Mouse (Mus musculus): Measurements from ENCODE around the gene Frs3. TPM values are rescaled to one million over a fixed set of nuclear protein-coding genes. Genes with fewer than 3 reads are reported as not detected.
"Not testable (repeated sequence)": the region's sequence is repeated elsewhere in the genome, so short reads cannot be mapped to it uniquely, and the experiment has no call there.

Frs3 gene
- 1.4 TPM in 2 replicates for total RNA-seq (2017)

DNA sequence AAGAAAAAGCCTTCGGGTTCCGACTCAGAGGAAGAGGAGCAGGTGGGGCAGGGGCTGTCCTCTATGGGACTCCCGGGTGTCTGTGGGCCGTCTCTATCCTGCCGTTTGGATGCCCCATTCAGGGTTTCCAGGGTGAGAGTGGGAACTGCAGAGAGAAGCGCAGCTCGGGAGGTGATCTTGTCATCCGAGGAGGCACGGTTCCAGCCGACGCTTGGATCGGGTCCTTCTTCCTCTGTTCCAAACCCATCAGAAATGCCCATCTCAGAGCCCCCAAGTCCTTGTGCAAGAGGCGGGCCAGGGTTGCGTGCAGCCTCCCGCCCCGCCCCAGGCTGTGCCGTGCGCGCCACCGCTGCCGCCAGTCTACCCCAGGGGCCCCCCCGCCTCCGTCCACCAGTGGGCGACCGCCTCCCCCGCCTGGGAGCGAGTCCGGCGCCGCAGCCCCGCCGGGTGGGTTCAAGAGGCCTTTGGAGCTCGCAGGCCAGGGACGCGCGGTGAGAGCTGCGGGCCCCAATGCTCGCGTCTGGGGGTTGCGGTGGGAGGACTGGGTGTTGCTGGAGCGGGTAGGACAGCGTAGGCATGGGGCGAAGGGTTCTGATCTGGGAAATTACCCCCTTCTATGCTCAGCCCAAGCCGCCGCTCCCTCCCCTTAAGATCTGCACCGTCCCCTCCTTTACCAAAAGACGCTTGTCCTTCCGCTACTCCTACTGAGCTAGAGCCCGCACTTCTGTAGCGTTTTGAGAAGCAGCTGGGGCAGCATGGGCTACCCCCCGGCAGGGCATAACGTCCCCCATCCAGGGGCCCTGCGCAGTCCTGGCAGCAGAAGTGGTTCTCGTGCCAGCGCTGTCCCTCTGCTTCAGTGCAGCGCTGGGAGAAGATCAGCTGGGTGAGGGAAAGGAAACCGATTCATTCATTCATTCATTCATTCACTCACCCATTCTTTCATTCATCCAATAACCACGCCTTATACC lies at the start of gene Frs3:
Gene Frs3 (plus strand): TSS at position 423 of the 968 bp plus-strand sequence.
- peak in 1 of 2 experiments; percentile 21; a peak in 1 of 4 replicates for ATAC-seq (replicated peaks in 1 of 2; ENCODE audit: insufficient read depth in 1 of 2, low FRiP score in 2 of 2, low TSS enrichment in 1 of 2, low read depth in 1 of 2, poor library complexity in 2 of 2, severe bottlenecking in 2 of 2)

DNA sequence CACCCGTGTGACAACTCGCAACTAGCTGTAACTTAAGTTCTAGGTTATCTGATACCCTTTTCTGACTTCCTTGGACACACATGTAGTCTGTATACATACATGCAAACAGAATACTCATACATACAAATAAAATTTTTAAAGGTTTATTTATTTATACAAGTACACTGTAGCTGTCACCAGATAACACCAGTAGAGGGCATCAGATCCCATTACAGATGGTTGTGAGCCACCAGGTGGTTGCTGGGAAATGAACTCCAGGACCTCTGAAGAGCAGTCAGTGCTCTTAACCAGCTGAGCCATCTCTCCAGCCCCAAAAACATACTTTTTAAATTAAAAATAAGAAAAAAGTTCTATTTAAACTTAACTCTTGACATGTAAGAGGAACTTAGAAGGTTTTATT lies 45.8 kb upstream of the Frs3 start:
- ATAC-seq (replicated peaks in 1 of 2; ENCODE audit: insufficient read depth in 1 of 2, low FRiP score in 2 of 2, low TSS enrichment in 1 of 2, low read depth in 1 of 2, poor library complexity in 2 of 2, severe bottlenecking in 2 of 2) = no peak

DNA sequence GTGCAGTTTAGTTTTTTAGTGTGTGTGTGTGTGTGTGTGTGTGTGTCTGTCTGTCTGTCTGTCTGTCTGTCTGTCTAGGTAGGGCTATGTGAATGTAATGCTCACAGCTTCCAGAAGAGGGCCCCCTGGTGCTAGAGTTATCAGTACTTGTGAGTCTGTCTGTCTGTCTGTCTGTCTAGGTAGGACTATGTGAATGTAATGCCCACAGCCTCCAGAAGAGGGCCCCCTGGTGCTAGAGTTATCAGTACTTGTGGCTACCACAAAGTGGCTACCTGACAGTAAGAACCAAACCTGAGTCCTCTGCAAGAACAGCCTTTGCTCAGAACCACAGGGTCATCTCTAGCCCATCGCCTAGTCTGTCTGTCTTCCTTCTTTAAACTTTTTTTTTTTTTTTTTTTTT lies 42.1 kb upstream of the Frs3 start:
- peak; percentile 56 to 74; a peak in 3 of 4 replicates for ATAC-seq (replicated peaks in 1 of 2; ENCODE audit: insufficient read depth in 1 of 2, low FRiP score in 2 of 2, low TSS enrichment in 1 of 2, low read depth in 1 of 2, poor library complexity in 2 of 2, severe bottlenecking in 2 of 2)

DNA sequence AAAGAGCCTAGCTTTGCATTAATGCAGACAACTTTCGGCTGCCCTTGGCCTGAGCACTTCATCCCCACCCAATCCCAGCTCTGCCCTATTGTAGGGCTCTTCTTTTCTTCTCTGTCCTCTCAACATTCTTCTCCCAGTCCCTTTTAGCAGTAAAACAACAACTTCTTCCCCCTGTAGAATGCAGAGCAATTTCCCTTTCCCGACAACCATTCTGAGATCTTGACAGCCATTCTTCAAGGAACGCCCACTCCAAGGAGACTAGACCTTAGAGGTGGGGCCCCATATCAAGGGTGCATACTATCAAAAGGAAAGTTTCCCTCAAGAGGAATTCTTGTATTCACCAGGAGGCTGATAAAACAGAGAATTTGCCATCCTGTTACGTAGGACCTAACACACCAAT lies 39.9 kb upstream of the Frs3 start:
- ATAC-seq (replicated peaks in 1 of 2; ENCODE audit: insufficient read depth in 1 of 2, low FRiP score in 2 of 2, low TSS enrichment in 1 of 2, low read depth in 1 of 2, poor library complexity in 2 of 2, severe bottlenecking in 2 of 2) = no peak

DNA sequence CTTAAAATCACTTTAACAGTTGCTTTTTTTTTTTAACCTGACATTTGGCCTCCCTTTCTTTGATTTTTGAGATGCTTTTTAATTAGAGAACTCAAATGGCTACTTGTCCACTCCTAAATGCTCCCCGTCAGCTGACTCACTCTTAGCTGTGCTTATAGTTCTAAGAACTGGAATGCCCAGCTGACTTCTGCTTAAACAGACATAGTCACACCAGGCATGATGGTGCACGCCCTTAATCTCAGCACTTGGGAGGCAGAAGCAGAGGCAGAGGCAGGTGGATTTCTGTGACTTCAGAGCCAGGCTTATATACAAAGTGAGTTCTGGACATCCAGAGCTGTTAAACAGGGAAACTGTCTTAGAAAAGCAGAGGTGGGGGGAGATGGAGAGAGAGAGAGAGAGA lies 36.9 kb upstream of the Frs3 start:
- ATAC-seq (replicated peaks in 1 of 2; ENCODE audit: insufficient read depth in 1 of 2, low FRiP score in 2 of 2, low TSS enrichment in 1 of 2, low read depth in 1 of 2, poor library complexity in 2 of 2, severe bottlenecking in 2 of 2) = no peak

DNA sequence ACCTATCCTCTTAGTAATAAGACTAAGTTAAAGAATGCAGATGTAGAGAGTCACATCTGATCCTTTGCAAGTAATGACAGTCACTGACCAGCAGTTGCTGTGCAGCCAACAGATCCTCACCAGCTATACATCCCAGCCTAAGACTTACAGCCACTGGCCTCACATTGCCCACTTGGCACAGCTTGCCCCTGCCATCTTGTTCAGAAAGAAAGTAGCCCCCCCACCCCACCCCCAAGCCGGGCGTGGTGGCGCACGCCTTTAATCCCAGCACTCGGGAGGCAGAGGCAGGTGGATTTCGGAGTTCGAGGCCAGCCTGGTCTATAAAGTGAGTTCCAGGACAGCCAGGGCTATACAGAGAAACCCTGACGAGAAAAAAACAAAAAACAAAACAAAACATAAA lies 34.5 kb upstream of the Frs3 start:
- ATAC-seq (replicated peaks in 1 of 2; ENCODE audit: insufficient read depth in 1 of 2, low FRiP score in 2 of 2, low TSS enrichment in 1 of 2, low read depth in 1 of 2, poor library complexity in 2 of 2, severe bottlenecking in 2 of 2) = not testable (repeated sequence)

DNA sequence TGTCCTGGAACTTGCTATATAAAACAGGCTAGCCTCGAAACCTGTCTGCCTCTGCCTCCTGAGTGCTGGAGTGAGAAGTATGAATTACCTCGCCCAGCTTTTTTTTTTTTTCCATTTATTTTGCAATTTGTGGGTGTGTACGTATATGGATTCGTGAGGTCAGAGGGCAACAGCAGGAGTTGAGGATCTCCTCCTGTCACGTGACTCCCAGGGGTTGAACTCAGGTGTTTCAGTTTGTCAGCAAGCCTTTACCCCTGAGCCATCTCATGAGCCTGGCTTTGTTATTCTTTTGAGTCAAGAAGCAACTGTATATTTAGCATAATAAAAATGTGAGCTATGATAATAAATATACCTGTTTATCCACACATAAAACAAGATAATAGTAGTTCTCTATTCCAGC lies 33.1 kb upstream of the Frs3 start:
- no peak for ATAC-seq (replicated peaks in 1 of 2; ENCODE audit: insufficient read depth in 1 of 2, low FRiP score in 2 of 2, low TSS enrichment in 1 of 2, low read depth in 1 of 2, poor library complexity in 2 of 2, severe bottlenecking in 2 of 2)

DNA sequence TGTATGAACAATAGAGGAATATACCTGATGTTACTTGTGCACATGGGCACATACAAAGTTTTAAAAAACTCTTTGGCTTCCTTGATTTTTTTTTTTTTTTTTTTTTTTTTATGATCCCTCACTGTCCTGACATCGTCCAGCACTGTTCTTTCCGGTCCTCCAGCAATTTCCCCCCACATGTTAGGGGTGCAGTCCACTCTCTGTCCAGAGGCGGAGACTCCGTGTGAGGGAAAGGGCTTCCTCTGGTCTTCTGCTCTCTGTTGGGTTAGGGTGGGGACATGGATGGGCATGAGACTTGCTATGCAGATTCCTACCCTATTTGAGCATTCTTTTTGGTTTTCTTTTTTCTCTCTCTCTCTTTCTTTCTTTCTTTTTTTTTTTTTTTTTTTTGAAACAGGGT lies 30.9 kb upstream of the Frs3 start:
- ATAC-seq (replicated peaks in 1 of 2; ENCODE audit: insufficient read depth in 1 of 2, low FRiP score in 2 of 2, low TSS enrichment in 1 of 2, low read depth in 1 of 2, poor library complexity in 2 of 2, severe bottlenecking in 2 of 2) = no peak

DNA sequence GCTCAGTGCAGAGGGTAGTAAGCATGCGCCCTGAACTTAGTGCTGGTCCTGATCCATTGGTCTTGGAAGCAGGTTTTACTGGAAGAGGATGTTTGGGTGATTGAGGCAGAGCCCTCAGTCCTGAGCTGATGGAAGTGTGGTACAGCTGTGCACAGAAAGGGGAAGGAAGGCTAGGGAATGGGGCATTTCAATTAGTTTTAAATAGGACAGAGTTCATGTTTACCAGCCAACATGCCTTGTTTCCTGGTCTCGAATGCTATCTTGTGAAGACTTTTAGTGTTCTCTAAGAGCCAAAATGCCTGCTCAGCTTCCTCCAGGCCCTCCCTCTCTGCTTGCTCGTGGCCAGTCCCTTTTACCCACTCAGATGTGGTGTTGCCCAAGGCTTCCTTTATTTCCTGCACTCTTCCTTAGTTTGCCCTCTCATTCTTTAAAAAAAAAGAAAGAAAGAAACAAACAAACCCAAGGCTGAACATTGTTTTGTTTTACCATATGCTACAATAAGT lies 30.0 kb upstream of the Frs3 start:
- 0 out of 4 replicates have a peak, but pooled peaks of 1 of the 2 experiments have one; percentile 22 for ATAC-seq (replicated peaks in 1 of 2; ENCODE audit: insufficient read depth in 1 of 2, low FRiP score in 2 of 2, low TSS enrichment in 1 of 2, low read depth in 1 of 2, poor library complexity in 2 of 2, severe bottlenecking in 2 of 2)

DNA sequence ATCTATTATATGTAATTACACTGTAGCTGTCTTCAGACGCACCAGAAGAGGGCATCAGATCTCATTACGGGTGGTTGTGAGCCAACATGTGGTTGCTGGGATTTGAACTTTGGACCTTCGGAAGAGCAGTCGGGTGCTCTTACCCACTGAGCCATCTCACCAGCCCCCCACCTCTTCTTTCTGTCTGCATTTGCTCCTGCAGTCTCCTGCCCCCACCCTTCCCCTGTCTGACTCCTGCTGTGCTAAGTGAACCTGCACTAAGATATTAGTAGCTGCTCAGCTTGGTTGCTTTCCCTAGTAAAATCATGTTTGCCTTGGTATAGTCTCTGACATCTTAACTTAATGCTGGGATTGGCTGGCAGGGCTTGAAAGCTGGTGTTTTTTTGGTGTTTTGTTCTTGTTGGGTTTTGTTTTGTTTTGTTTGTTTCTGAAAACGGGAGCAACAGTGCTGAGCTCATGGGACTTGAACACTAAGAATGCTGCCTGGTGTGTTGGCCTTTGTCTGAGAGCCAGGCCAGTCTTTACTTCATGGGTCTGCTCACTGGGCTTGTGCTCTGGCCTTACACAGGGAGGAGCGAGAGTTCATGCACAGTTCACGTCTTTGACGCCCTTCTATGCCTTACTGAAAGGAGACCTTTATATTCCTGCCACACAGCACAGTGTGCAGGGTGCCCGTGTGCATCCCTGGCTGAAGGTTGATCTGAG lies 25.7 kb upstream of the Frs3 start:
- no peak for ATAC-seq (replicated peaks in 1 of 2; ENCODE audit: insufficient read depth in 1 of 2, low FRiP score in 2 of 2, low TSS enrichment in 1 of 2, low read depth in 1 of 2, poor library complexity in 2 of 2, severe bottlenecking in 2 of 2)

DNA sequence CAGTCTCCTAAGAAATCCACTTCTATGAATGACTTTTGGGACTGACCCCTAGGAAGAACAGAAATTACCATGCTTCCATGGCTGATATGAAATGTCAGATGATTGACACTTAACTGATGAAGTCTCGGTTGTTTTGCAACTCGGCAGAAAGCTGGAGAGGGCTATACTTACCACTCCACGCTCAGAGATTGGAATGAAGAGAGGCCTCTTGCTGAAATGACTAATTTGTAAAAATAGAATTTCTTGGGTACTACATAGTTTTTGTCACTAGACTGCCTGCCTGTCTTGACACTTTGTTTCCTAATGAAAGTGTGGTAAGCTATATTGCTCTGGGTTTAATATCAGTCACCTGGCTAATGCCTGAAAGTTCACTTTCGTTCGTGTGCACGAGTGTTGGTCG lies 24.4 kb upstream of the Frs3 start:
- ATAC-seq (replicated peaks in 1 of 2; ENCODE audit: insufficient read depth in 1 of 2, low FRiP score in 2 of 2, low TSS enrichment in 1 of 2, low read depth in 1 of 2, poor library complexity in 2 of 2, severe bottlenecking in 2 of 2) = no peak

DNA sequence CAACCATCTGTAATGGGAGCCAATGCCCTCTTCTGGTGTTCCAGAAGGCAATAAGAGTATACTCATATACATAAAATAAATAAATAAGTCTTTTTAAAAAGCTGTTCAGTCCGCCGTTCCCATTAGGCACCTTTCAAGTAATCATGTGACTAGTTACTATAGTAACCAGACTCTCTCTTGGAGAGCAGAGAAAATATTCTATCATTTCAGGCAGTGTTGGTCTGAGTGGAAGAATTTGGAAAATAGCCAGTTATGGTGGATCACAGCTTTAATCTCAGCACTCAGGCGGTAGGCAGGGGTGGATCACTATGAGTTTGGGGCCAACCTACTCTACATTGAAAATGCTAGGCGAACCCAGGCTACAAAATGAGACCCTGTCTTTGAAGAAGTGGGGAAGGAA lies 19.7 kb upstream of the Frs3 start:
- no peak for ATAC-seq (replicated peaks in 1 of 2; ENCODE audit: insufficient read depth in 1 of 2, low FRiP score in 2 of 2, low TSS enrichment in 1 of 2, low read depth in 1 of 2, poor library complexity in 2 of 2, severe bottlenecking in 2 of 2)

DNA sequence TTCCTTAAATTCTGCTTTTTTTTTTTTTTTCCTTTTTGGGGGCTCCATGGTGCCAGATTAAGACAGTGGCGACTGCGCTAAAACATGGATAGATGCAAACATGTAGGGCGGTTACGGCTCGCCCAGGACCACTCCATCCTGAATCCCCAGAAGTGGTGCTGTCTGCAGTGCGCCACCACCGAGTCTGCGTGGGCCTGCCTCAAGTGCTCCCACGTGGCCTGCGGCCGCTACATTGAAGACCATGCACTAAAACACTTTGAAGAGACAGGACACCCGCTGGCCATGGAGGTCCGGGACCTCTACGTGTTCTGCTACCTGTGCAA lies 16.9 kb upstream of the Frs3 start:
- peak in 1 of 2 experiments; percentile 6; a peak in 1 of 4 replicates for ATAC-seq (replicated peaks in 1 of 2; ENCODE audit: insufficient read depth in 1 of 2, low FRiP score in 2 of 2, low TSS enrichment in 1 of 2, low read depth in 1 of 2, poor library complexity in 2 of 2, severe bottlenecking in 2 of 2)

DNA sequence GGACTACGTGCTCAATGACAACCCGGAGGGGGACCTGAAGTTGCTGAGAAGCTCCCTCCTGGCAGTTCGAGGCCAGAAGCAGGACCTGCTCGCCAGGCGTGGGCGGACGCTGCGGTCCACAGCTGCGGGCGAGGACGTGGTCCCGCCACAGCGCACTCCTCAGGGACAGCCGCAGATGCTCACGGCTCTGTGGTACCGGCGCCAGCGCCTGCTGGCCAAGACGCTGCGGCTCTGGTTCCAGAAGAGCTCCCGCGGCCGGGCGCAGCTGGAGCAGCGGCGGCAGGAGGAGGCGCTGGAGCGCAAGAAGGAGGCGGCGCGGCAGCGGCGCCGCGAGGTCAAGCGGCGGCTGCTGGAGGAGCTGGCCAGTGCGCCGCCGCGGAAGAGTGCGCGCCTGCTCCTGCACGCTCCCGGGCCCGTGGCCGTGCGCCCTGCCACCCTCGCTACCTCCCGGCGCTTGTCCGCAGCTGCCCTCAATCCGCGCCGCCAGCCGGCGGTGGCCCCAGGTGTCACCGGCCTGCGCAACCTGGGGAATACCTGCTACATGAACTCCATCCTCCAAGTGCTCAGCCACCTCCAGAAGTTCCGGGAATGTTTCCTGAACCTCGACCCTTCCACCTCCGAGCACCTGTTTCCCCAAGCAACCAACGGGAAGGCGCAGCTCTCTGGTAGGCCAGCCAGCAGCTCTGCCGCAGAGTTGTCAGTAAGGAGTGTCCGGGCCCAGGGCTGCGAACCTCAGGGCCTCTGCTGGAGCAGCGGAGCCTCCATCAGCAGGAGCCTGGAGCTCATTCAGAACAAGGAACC lies 16.3 kb upstream of the Frs3 start:
- ATAC-seq (replicated peaks in 1 of 2; ENCODE audit: insufficient read depth in 1 of 2, low FRiP score in 2 of 2, low TSS enrichment in 1 of 2, low read depth in 1 of 2, poor library complexity in 2 of 2, severe bottlenecking in 2 of 2) = peak; percentile 35 to 42; a peak in 2 of 4 replicates

DNA sequence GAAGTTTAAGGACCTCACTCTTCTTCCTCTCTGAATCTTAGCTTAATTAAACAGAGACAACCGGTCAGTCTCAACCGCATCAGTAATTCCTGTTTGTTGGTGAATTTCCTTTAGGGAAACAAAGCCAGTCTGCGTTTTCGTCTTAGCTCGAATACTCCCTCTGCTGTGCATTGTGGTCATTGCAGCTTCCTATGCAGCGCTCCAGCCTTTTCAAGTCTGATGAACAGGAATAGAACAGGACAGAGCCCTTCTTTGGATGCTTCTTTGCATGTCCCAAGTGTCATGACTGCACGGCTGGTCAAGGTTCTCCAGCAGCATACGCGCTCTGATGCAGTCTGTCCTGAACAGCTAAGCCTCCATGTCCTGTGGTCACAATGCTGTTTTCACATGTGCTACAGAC lies 12.2 kb upstream of the Frs3 start:
- ATAC-seq (replicated peaks in 1 of 2; ENCODE audit: insufficient read depth in 1 of 2, low FRiP score in 2 of 2, low TSS enrichment in 1 of 2, low read depth in 1 of 2, poor library complexity in 2 of 2, severe bottlenecking in 2 of 2) = peak; percentile 59 to 76

DNA sequence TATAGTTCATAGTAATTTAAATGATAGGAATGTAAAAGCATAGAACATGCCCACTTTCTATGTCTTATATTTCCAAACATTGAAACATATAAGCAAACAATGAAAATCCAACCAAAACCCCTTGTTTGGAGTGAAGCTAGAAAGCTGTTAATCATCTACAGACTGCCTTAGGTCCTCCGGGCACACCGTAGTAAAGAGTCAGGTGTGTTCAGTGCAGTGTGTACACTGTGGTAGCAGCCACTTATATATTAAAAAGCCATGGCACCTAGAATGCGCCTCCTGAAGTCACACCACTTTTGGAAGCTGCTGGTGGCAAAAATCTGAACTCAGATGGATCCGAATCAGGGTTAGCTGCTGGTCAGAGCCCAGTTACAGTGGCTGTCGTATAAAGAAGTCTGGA lies 10.6 kb upstream of the Frs3 start:
- ATAC-seq (replicated peaks in 1 of 2; ENCODE audit: insufficient read depth in 1 of 2, low FRiP score in 2 of 2, low TSS enrichment in 1 of 2, low read depth in 1 of 2, poor library complexity in 2 of 2, severe bottlenecking in 2 of 2) = no peak

DNA sequence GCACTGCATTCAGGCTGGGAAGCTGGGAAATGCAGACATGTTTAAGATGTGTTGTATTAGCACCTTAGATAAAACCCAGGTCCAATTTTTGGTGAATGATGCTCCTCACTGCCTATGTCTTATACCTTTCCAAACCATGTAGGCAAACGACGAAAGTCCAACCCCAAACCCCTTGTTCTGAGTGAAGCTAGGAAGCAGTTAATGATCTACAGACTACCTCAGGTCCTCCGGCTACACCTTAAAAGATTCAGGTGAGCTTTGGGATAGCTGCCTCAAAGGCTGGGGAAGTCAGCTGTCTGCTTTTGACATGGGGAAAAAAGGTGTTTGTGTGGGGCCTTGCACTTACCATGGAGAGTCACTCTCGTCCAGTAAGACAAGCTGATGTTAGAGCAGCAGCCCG lies 10.1 kb upstream of the Frs3 start:
- no peak for ATAC-seq (replicated peaks in 1 of 2; ENCODE audit: insufficient read depth in 1 of 2, low FRiP score in 2 of 2, low TSS enrichment in 1 of 2, low read depth in 1 of 2, poor library complexity in 2 of 2, severe bottlenecking in 2 of 2)

DNA sequence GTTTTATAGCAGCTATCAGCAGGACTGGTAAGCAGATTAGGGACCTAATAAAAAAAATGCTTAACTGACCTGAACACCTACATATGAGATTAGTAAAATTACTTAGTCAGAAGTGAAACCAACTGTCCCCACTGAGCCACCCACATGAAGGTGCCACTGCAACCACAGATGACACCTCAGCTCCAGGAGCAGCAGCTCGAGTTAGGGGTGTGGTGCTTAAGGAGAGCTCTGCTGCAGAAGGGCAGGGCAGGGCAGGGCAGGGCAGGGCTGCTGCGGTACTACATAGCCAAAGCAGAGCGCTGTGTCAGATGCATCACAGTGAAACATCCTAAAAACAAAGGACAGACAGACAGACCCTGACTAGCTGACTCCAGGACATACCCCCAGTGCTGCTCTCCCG lies 6.0 kb upstream of the Frs3 start:
- no peak for ATAC-seq (replicated peaks in 1 of 2; ENCODE audit: insufficient read depth in 1 of 2, low FRiP score in 2 of 2, low TSS enrichment in 1 of 2, low read depth in 1 of 2, poor library complexity in 2 of 2, severe bottlenecking in 2 of 2)

Measured in hematopoietic stem cell, adult 5-6 weeks (primary cell).